Comparison of ENCODE assay signal across 30 mouse cellular contexts in genomic region chr15:10758808-10759207, GRCm38 (mm10). TPM values are rescaled to one million over a fixed set of nuclear protein-coding genes. Genes with fewer than 3 reads are reported as not detected.
DNase-seq lines count a peak whose midpoint lies in the region; ATAC-seq lines count a peak whose summit lies in the region.
"Had no signal": no experiment of that assay in that cellular context is flagged by ENCODE, and none has a peak within 500 bp of the region (broad histone marks: within the 10 kb centered on the region; RNA-seq: fewer than 3 reads in every experiment).

No protein-coding gene starts in this region.

- no peak for ATAC-seq in midbrain, embryonic 11.5 days (ENCODE audit: low FRiP score)
- ATAC-seq: forebrain, embryonic 16.5 days; hindbrain, postnatal 0 days; Patski had no signal

- no peak overlapping the region for H3K4me2 ChIP-seq in midbrain, embryonic 11.5 days
- H3K4me2 ChIP-seq: embryonic facial prominence, embryonic 13.5 days; heart, embryonic 15.5 days; hindbrain, embryonic 12.5 days; kidney, embryonic 15.5 days; limb, embryonic 15.5 days; lung, embryonic 14.5 days had no signal

- peak; percentile 41 for DNase-seq in midbrain, embryonic 11.5 days (ENCODE audit: low spot score, missing footprints)
- no peak for DNase-seq in midbrain, embryonic 10.5 days (ENCODE audit: low spot score)
- peak; percentile 12 for DNase-seq in ZHBTc4 (ENCODE audit: low read depth, low spot score)
- peak; percentile 54 for DNase-seq in large intestine, adult 2 months (ENCODE audit: low read depth, low spot score)
- DNase-seq in thymus, postnatal 4 days, result no peak
- no peak for DNase-seq in spleen, postnatal 36 days (ENCODE audit: low spot score in 2 of 2)
- no peak for DNase-seq in cerebellum, postnatal 10 days
- DNase-seq: cerebellum, adult 9-10 months; gastrocnemius, postnatal 10 days; kidney, adult 18-20 months; kidney, postnatal 36 days; layer of hippocampus, postnatal 36 days; lung, embryonic 14.5 days; lung, postnatal 36 days; midbrain, embryonic 14.5 days; right cerebral cortex, postnatal 25 days; thymus, adult 2 months; thymus, postnatal 36 days had no signal

- H3K27me3 ChIP-seq in midbrain, embryonic 11.5 days (ENCODE audit: control insufficient read depth, insufficient read depth, low read length), result no peaks in the 10 kb centered on the region
- no peaks in the 10 kb centered on the region for H3K27me3 ChIP-seq in midbrain, embryonic 10.5 days (ENCODE audit: low read depth, poor library complexity, severe bottlenecking)
- H3K27me3 ChIP-seq: embryonic facial prominence, embryonic 13.5 days; hindbrain, embryonic 12.5 days; kidney, embryonic 15.5 days; limb, embryonic 15.5 days; megakaryocyte, embryonic 14.5 days; Patski had no signal

- H3K4me3 ChIP-seq in midbrain, embryonic 11.5 days (ENCODE audit: low read depth, low read length), result no peak overlapping the region
- H3K4me3 ChIP-seq in midbrain, embryonic 10.5 days, result no peak overlapping the region
- H3K4me3 ChIP-seq: embryonic facial prominence, embryonic 13.5 days; erythroblast, embryonic 14.5 days; heart, embryonic 15.5 days; hindbrain, embryonic 12.5 days; kidney, embryonic 15.5 days; limb, embryonic 10.5 days; limb, embryonic 15.5 days; megakaryocyte, embryonic 14.5 days had no signal

- no peaks in the 10 kb centered on the region for H3K4me1 ChIP-seq in midbrain, embryonic 11.5 days (ENCODE audit: control insufficient read depth, insufficient read depth, low read length)
- H3K4me1 ChIP-seq in midbrain, embryonic 10.5 days, result no peaks in the 10 kb centered on the region
- H3K4me1 ChIP-seq: heart, embryonic 15.5 days; hindbrain, embryonic 12.5 days; kidney, embryonic 15.5 days; limb, embryonic 15.5 days had no signal

- H3K9ac ChIP-seq in midbrain, embryonic 11.5 days (ENCODE audit: low read length), result no peak overlapping the region
- H3K9ac ChIP-seq: embryonic facial prominence, embryonic 13.5 days; heart, embryonic 15.5 days; hindbrain, embryonic 12.5 days; kidney, embryonic 15.5 days; limb, embryonic 15.5 days; liver, embryonic 14.5 days; lung, embryonic 14.5 days had no signal

- no peaks in the 10 kb centered on the region for H3K9me3 ChIP-seq in midbrain, embryonic 11.5 days (ENCODE audit: control insufficient read depth, low read length)
- no peaks in the 10 kb centered on the region for H3K9me3 ChIP-seq in midbrain, embryonic 10.5 days (replicated peaks)
- H3K9me3 ChIP-seq: embryonic facial prominence, embryonic 13.5 days; heart, embryonic 15.5 days; hindbrain, embryonic 12.5 days; kidney, embryonic 15.5 days; limb, embryonic 10.5 days; limb, embryonic 15.5 days; megakaryocyte, embryonic 14.5 days had no signal

- no peak overlapping the region for H3K27ac ChIP-seq in midbrain, embryonic 11.5 days (ENCODE audit: low read depth, low read length)
- no peak overlapping the region for H3K27ac ChIP-seq in midbrain, embryonic 10.5 days (replicated peaks)
- H3K27ac ChIP-seq: embryonic facial prominence, embryonic 13.5 days; heart, embryonic 15.5 days; hindbrain, embryonic 12.5 days; hindbrain, postnatal 0 days; kidney, embryonic 15.5 days; limb, embryonic 10.5 days; limb, embryonic 15.5 days; liver, embryonic 14.5 days had no signal

- no peaks in the 10 kb centered on the region for H3K36me3 ChIP-seq in midbrain, embryonic 11.5 days (ENCODE audit: control insufficient read depth, insufficient read depth, low read length)
- no peaks in the 10 kb centered on the region for H3K36me3 ChIP-seq in midbrain, embryonic 10.5 days
- H3K36me3 ChIP-seq: embryonic facial prominence, embryonic 13.5 days; heart, embryonic 15.5 days; hindbrain, embryonic 12.5 days; kidney, embryonic 15.5 days; limb, embryonic 10.5 days; limb, embryonic 15.5 days had no signal

RNA-seq across cellular contexts. Expression of gene Rai14, which starts 44.4 kb away (rescaled TPM):
- 74.7 and 80.6 TPM in 2 replicates for polyA plus RNA-seq in midbrain, embryonic 11.5 days (2014; fragmentation: Nextera tagmentation; extraction: Ambion mirVana)
- polyA plus RNA-seq in midbrain, embryonic 10.5 days (2016; fragmentation: Nextera tagmentation; extraction: Ambion mirVana), result 63.5 and 73.5 TPM in 2 replicates
- polyA plus RNA-seq in large intestine, adult 2 months (2012; rRNA removed), result 2.0 and 2.6 TPM in 2 replicates
- polyA plus RNA-seq: erythroblast, embryonic 14.5 days had no signal

Comparison
In these comparisons a context has a peak if more than half of its experiments do, and no peak if none do; other contexts are left out.
1. DNase-seq: peak in midbrain, embryonic 11.5 days (single experiment), ZHBTc4 (single experiment) and large intestine, adult 2 months (single experiment); none in midbrain, embryonic 10.5 days (single experiment), thymus, postnatal 4 days (single experiment), spleen, postnatal 36 days (0 of 2) and cerebellum, postnatal 10 days (0 of 2).
2. RNA of gene Rai14, which starts 44.4 kb away (polyA plus RNA-seq): 74.7 to 80.6 TPM in midbrain, embryonic 11.5 days and 63.5 to 73.5 TPM in midbrain, embryonic 10.5 days; 2.0 to 2.6 TPM in large intestine, adult 2 months; every median in the first group is over 10 times any median in the second.